Mouse (Mus musculus) neural tube, embryonic 15.5 days (tissue): Measurements from ENCODE around the gene Ubald2. TPM values are rescaled to one million over a fixed set of nuclear protein-coding genes. Genes with fewer than 3 reads are reported as not detected.
"Not testable (repeated sequence)": the region's sequence is repeated elsewhere in the genome, so short reads cannot be mapped to it uniquely, and the experiment has no call there.

Experiments used
- ATAC-seq: fragments of 200-750 bp; cut with Nextera tagmentation; 2 replicates; pipeline ENCODE4 v1.8.0; 2017; ENCODE audit warnings: mild to moderate bottlenecking, moderate TSS enrichment, moderate library complexity; ENCODE audit not compliant: low FRiP score
- H3K27ac ChIP-seq: fragments of 300-500 bp; sonication (generic); replicated peaks from 2 replicates; pipeline ENCODE4 v1.5.1; 2015; ENCODE audit warnings: mild to moderate bottlenecking, inconsistent platforms
- H3K27me3 ChIP-seq: fragments of 300-500 bp; sonication (generic); replicated peaks from 2 replicates; pipeline ENCODE4 v1.6.1; 2015; ENCODE audit warnings: inconsistent platforms
- H3K36me3 ChIP-seq: fragments of 300-500 bp; sonication (generic); 2 replicates; pipeline ENCODE4 v1.6.1; 2015; ENCODE audit warnings: inconsistent platforms
- H3K4me1 ChIP-seq: fragments of 300-500 bp; sonication (generic); 2 replicates; pipeline ENCODE4 v1.6.1; 2015; ENCODE audit warnings: inconsistent platforms
- H3K4me2 ChIP-seq: fragments of 300-500 bp; sonication (generic); 2 replicates; pipeline ENCODE4 v1.6.1; 2015; ENCODE audit warnings: inconsistent platforms, mild to moderate bottlenecking, moderate library complexity
- H3K4me3 ChIP-seq: fragments of 300-500 bp; sonication (generic); replicated peaks from 2 replicates; pipeline ENCODE4 v1.5.1; 2015; ENCODE audit warnings: mild to moderate bottlenecking, inconsistent platforms
- H3K9ac ChIP-seq: fragments of 300-500 bp; sonication (generic); replicated peaks from 2 replicates; pipeline ENCODE4 v1.6.1; 2015; ENCODE audit warnings: mild to moderate bottlenecking, inconsistent platforms
- H3K9me3 ChIP-seq: fragments of 300-500 bp; sonication (generic); replicated peaks from 2 replicates; pipeline ENCODE4 v1.6.1; 2016; ENCODE audit warnings: inconsistent platforms
- WGBS: fragments of 180-500 bp; shearing (Covaris S2); methylation state at CpG from one replicate; pipeline ENCODE4 v1.1.7; 2015; ENCODE audit warnings: mixed read lengths; 5-methylcytosine and 5-hydroxymethylcytosine counted together
- polyA plus RNA-seq: library from polyadenylated mRNA; unstranded; fragments of >200 nt; fragmentation: Nextera tagmentation; extraction: Ambion mirVana; gene quantifications from 2 replicates; pipeline ENCODE4 v1.2.1, GENCODE M21; 2015

Ubald2 gene
- polyA plus RNA-seq, 1 experiment from 2014 or later, result 39.2 TPM

DNA sequence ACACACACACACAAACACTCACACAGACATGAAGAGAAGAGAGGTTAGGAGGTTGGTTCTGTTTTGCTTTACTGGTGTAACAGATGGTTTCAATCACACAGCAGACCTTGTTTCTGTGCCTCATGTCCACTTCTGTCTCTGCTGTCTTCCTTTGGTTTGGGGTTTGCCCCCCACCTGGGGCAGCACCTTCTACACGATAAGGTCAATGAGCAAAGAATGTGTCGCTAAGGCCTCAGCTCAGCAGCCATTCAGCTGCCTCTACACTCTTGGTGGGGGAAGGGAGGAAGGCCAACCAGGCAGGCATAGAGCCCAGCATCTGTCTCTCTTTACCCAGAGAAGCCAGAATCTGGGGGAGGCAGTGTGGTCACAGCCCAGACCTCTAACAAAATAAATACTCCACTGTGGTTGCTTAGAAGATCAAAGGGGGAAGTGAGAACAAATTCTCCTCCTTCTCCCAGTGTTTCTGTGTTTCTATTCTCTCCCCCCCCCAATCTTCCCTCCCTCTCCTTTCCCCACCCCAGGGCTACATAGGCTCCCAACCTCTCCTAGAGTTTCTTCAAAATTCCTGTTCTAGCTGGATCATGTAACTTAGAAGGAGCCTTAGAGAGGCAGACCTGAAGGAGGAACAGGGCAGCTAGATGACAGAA, 15.6 kb upstream of the Ubald2 start:
- ATAC-seq, result no peak
- no peak overlapping the region for H3K4me2 ChIP-seq
- H3K36me3 ChIP-seq, result no peaks in the 10 kb centered on the region
- no peak overlapping the region for H3K27ac ChIP-seq
- no peak overlapping the region for H3K4me3 ChIP-seq
- WGBS, result 21% methylated on average over 2 of the region's 2 CpGs
- no peaks in the 10 kb centered on the region for H3K27me3 ChIP-seq
- peaks cover 4% of the 10 kb centered on the region for H3K4me1 ChIP-seq
- H3K9ac ChIP-seq, result no peak overlapping the region
- H3K9me3 ChIP-seq, result no peaks in the 10 kb centered on the region

DNA sequence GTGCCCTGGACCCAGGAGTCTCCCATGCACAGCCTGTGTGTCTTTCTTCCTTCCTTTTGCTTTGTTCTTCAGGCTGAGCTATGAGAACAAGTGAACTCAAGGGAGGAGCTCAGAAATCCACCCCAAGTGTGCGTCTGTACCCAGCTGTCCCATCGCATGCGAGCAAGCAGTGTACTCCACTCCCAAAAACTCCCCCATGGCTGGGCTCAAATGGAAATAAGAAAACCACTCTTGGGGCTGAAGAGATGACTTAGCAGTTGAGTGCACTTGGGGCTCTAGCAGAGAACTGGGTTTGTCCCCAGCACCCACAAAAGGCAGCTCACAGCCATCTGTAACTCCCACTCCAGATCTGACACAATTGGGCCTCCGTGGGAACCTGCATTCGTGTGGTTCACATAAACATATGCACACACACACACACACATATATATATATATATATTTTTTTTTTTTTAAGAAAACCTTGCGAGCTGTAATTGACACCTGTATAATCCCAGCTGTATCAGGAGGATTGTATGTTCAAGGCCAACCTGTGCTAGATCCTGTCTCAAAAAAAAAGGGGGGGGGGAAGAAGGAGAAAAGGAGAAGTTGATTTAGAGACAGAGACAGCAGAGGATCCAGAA, 14.9 kb upstream of the Ubald2 start:
- Histone ChIP-seq H3K9ac (no peak overlapping the region), H3K27me3 (no peaks in the 10 kb centered on the region), H3K27ac (no peak overlapping the region), H3K4me3 (no peak overlapping the region), H3K36me3 (no peaks in the 10 kb centered on the region), H3K9me3 (no peaks in the 10 kb centered on the region), H3K4me1 (no peaks in the 10 kb centered on the region), H3K4me2 (no peak overlapping the region)
- WGBS, result 89% methylated on average over 6 of the region's 6 CpGs
- no peak for ATAC-seq

DNA sequence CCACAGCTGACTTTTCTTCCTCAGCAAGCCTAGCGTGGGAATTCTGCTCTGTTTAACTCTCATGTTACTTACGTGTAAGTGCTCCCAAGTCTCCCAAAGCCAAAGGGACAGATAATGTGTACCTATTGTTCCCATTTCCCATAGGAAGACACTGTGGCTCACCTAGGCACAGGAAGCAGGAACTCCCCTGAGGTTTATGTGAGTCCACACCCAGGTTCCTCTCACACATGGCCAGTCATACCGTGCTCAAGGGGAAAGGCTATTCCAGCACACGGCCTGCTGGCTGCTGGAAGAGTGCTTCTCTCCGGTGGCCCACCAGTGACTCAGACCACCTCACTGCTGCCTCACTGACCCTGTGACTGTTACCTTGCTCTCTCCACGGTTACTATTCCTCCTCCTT, 12.8 kb upstream of the Ubald2 start:
- H3K27me3 ChIP-seq, result no peaks in the 10 kb centered on the region
- H3K36me3 ChIP-seq, result no peaks in the 10 kb centered on the region
- H3K4me2 ChIP-seq, result no peak overlapping the region
- no peak overlapping the region for H3K27ac ChIP-seq
- ATAC-seq, result no peak
- no peak overlapping the region for H3K9ac ChIP-seq
- no peak overlapping the region for H3K4me3 ChIP-seq
- no peaks in the 10 kb centered on the region for H3K4me1 ChIP-seq
- H3K9me3 ChIP-seq, result no peaks in the 10 kb centered on the region
- WGBS, result 81% methylated on average over 6 of the region's 6 CpGs

- H3K36me3 ChIP-seq, result no peaks in the 10 kb centered on the region
- no peak overlapping the region for H3K9ac ChIP-seq
- no peaks in the 10 kb centered on the region for H3K9me3 ChIP-seq
- H3K27me3 ChIP-seq, result no peaks in the 10 kb centered on the region
- H3K4me3 ChIP-seq, result no peak overlapping the region
- no peak overlapping the region for H3K27ac ChIP-seq
- H3K4me1 ChIP-seq, result no peaks in the 10 kb centered on the region
- H3K4me2 ChIP-seq, result no peak overlapping the region
- ATAC-seq, result no peak
- 90% methylated on average over 2 of the region's 2 CpGs for WGBS
Measured at GRCm38 (mm10) chr11:116422562-116422961, 11.3 kb upstream of the Ubald2 start.

DNA sequence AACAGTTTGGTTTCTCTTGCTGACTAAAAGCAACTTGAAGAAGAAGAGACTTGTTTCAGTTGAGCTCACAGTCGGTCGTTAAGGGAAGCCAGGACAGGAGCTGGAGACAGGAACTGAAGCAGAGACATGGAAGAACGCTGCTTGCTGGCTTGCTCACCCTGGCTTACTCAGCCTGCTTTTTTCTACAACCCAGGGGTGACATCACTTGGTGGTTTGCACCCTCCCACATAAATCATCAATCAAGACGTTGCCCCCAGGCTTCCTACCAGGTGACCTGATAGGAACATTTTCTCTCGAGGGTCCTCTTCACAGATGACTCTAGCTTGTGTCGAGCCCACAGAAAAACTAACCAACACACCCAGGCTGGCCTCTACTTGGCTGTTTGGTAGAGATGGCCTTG, 10.7 kb upstream of the Ubald2 start:
- WGBS, result 79% methylated on average over 6 of the region's 6 CpGs
- H3K9me3 ChIP-seq, result no peaks in the 10 kb centered on the region
- H3K27me3 ChIP-seq, result no peaks in the 10 kb centered on the region

GRCm38 (mm10) chr11:116423782-116424620, 9.9 kb upstream of the Ubald2 start:
- no peaks in the 10 kb centered on the region for H3K36me3 ChIP-seq
- H3K4me3 ChIP-seq, result no peak overlapping the region
- no peak for ATAC-seq
- no peaks in the 10 kb centered on the region for H3K4me1 ChIP-seq
- H3K4me2 ChIP-seq, result no peak overlapping the region
- no peaks in the 10 kb centered on the region for H3K9me3 ChIP-seq
- 88% methylated on average over 10 of the region's 10 CpGs for WGBS
- no peak overlapping the region for H3K27ac ChIP-seq
- H3K9ac ChIP-seq, result no peak overlapping the region
- H3K27me3 ChIP-seq, result no peaks in the 10 kb centered on the region

More for the DNA sequence above, 10.7 kb upstream of the Ubald2 start:
- H3K4me2 ChIP-seq, result no peak overlapping the region
- no peaks in the 10 kb centered on the region for H3K4me1 ChIP-seq
- no peak for ATAC-seq
- H3K9ac ChIP-seq, result no peak overlapping the region
- H3K4me3 ChIP-seq, result no peak overlapping the region
- H3K27ac ChIP-seq, result no peak overlapping the region
- H3K36me3 ChIP-seq, result no peaks in the 10 kb centered on the region

- WGBS, result 60% methylated on average over 8 of the region's 8 CpGs
- Histone ChIP-seq H3K9me3 (no peaks in the 10 kb centered on the region), H3K36me3 (no peaks in the 10 kb centered on the region), H3K4me3 (no peak overlapping the region), H3K4me2 (no peak overlapping the region), H3K27me3 (no peaks in the 10 kb centered on the region), H3K9ac (no peak overlapping the region), H3K4me1 (no peaks in the 10 kb centered on the region), H3K27ac (no peak overlapping the region)
- no peak for ATAC-seq
Measured at GRCm38 (mm10) chr11:116424621-116425407, 9.1 kb upstream of the Ubald2 start.

DNA sequence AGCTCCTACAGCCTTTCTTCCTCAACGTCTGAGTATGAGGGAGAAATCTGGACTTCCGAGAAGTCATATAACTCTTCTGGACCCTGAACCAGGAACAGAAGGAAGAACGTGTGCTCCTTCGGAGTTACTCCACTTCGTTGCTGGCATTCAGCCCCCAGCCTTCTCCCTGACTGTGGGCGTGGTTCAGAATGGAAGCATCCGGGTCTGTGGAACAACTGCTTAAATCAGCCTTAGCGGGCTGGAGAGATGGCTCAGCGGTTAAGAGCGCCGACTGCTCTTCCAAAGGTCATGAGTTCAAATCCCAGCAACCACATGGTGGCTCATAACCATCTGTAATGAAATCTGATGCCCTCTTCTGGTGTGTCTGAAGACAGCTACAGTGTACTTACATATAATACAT, 7.6 kb upstream of the Ubald2 start:
- H3K9me3 ChIP-seq, H3K36me3 ChIP-seq, H3K9ac ChIP-seq, H3K27ac ChIP-seq, H3K4me1 ChIP-seq, H3K4me2 ChIP-seq, H3K4me3 ChIP-seq, H3K27me3 ChIP-seq, ATAC-seq: not testable (repeated sequence)
- WGBS, result 82% methylated on average over 11 of the region's 11 CpGs

DNA sequence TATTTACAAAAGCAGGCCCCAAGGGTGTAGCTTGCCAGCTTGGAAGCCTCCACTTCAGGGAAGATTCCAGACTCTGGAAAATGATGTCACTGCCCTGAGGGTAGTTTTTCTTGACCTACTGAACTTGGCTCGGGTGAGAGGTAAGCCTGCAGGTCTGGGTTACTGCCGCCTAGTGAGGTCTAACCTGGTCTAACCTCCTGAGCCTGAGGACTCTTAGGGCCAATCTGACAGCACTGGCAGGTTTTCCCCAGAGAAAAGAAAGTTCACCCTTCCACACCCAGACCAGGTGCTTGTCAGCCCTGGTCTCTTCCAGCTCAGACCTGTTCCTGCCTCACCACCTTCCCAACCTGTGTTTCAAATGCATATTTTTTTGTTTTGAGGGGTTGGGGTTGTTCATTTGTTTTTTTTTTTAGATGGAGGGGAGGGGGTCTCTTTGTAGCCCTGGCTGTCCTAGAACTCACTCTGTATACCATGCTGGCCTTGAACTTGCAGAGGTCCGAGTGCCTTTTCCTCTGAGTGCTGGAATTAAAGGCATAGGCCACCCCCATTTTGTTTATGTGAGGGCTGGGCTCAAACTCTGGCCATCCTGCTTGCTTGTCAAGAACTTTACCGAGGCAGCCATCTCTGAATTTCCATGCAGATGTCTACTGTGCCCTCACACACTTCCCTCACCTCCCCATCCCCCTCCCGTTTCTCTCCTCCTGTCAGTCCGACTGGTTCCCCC, 6.9 kb upstream of the Ubald2 start:
- no peaks in the 10 kb centered on the region for H3K9me3 ChIP-seq
- H3K4me3 ChIP-seq, result no peak overlapping the region
- H3K27ac ChIP-seq, result no peak overlapping the region
- no peak overlapping the region for H3K4me2 ChIP-seq
- H3K4me1 ChIP-seq, result 0 out of 2 replicates have a peak, but pooled peaks cover 3% of the 10 kb centered on the region
- no peak for ATAC-seq
- H3K27me3 ChIP-seq, result 0 out of 2 replicates have a peak, but pooled peaks cover 3% of the 10 kb centered on the region
- no peak overlapping the region for H3K9ac ChIP-seq
- H3K36me3 ChIP-seq, result no peaks in the 10 kb centered on the region
- WGBS, result 84% methylated on average over 6 of the region's 6 CpGs

GRCm38 (mm10) chr11:116428872-116429859, 4.7 kb upstream of the Ubald2 start:
- H3K27ac ChIP-seq, result no peak overlapping the region
- H3K4me2 ChIP-seq, result no peak overlapping the region
- no peak overlapping the region for H3K4me3 ChIP-seq
- no peak for ATAC-seq
- 57% methylated on average over 13 of the region's 13 CpGs for WGBS
- no peaks in the 10 kb centered on the region for H3K9me3 ChIP-seq
- H3K9ac ChIP-seq, result no peak overlapping the region
- H3K4me1 ChIP-seq, result peaks cover 6% of the 10 kb centered on the region; the same call in 1 of the 2 replicates
- no peaks in the 10 kb centered on the region for H3K36me3 ChIP-seq
- H3K27me3 ChIP-seq, result 0 out of 2 replicates have a peak, but pooled peaks cover 3% of the 10 kb centered on the region
